Mouse (Mus musculus): Measurements from ENCODE around the gene Mc1r.

GRCm38 (mm10) chr8:123423441-123423840, 16.5 kb downstream of the Mc1r start, which contains the start of gene Def8:
- TF ChIP-seq POLR2A (IDR thresholded peaks at IDR 0.05; ENCODE audit: borderline replicate concordance, extremely low read depth, low read depth, low read length) (no peak), CTCF (IDR thresholded peaks at IDR 0.05; ENCODE audit: insufficient read depth, low read length) (no peak)
